Mouse (Mus musculus) midbrain, embryonic 12.5 days (tissue): ENCODE results near the gene Ppil4. TPM values are rescaled to one million over a fixed set of nuclear protein-coding genes. Genes with fewer than 3 reads are reported as not detected.
A peak's percentile ranks its signal among the peaks of the same experiment; 100 is the strongest.
"Not testable (repeated sequence)": the region's sequence is repeated elsewhere in the genome, so short reads cannot be mapped to it uniquely, and the experiment has no call there.

Experiments used
- ATAC-seq: fragments of 200-750 bp; cut with Nextera tagmentation; 2 replicates; pipeline ENCODE4 v1.8.0; 2017; ENCODE audit warnings: low read depth, moderate TSS enrichment, moderate library complexity; ENCODE audit not compliant: low FRiP score
- H3K27ac ChIP-seq: fragments of 300-500 bp; sonication (generic); replicated peaks from 2 replicates; pipeline ENCODE4 v1.5.1; 2016; ENCODE audit warnings: mild to moderate bottlenecking
- H3K27me3 ChIP-seq: fragments of 300-500 bp; sonication (generic); 2 replicates; pipeline ENCODE4 v1.6.1; 2016; ENCODE audit warnings: mild to moderate bottlenecking
- H3K36me3 ChIP-seq: fragments of 300-500 bp; sonication (generic); 2 replicates; pipeline ENCODE4 v1.6.1; 2016
- H3K4me1 ChIP-seq: fragments of 300-500 bp; sonication (generic); 2 replicates; pipeline ENCODE4 v1.6.1; 2016
- H3K4me2 ChIP-seq: fragments of 300-500 bp; sonication (generic); replicated peaks from 2 replicates; pipeline ENCODE4 v1.6.1; 2016; ENCODE audit warnings: mild to moderate bottlenecking, moderate library complexity
- H3K4me3 ChIP-seq: fragments of 300-500 bp; sonication (generic); 2 replicates; pipeline ENCODE4 v1.5.1; 2016; ENCODE audit warnings: mild to moderate bottlenecking
- H3K9ac ChIP-seq: fragments of 300-500 bp; sonication (generic); replicated peaks from 2 replicates; pipeline ENCODE4 v1.6.1; 2016; ENCODE audit warnings: mild to moderate bottlenecking, moderate library complexity
- H3K9me3 ChIP-seq: fragments of 300-500 bp; sonication (generic); 2 replicates; pipeline ENCODE4 v1.6.1; 2016; ENCODE audit warnings: mild to moderate bottlenecking
- WGBS: fragments of 180-500 bp; shearing (Covaris S2); methylation state at CpG from one replicate; pipeline ENCODE4 v1.1.7; 2016; 5-methylcytosine and 5-hydroxymethylcytosine counted together
- polyA plus RNA-seq: library from polyadenylated mRNA; unstranded; fragments of >200 nt; fragmentation: Nextera tagmentation; extraction: Ambion mirVana; gene quantifications from 2 replicates; pipeline ENCODE4 v1.2.1, GENCODE M21; 2016

Gene Ppil4
- 49.7 and 50.4 TPM in 2 replicates for polyA plus RNA-seq

- peaks cover 9% of the 10 kb centered on the region for H3K4me1 ChIP-seq
- peaks cover 30% of the 10 kb centered on the region for H3K36me3 ChIP-seq
- peak; percentile 95 for ATAC-seq
- no peaks in the 10 kb centered on the region for H3K27me3 ChIP-seq
- 1% methylated on average over 52 of the region's 52 CpGs for WGBS
- H3K4me3 ChIP-seq: peak within 1 kb of the TSS; percentile 91
- no peaks in the 10 kb centered on the region for H3K9me3 ChIP-seq
- peak within 1 kb of the TSS; percentile 46; the same call in 1 of the 2 replicates for H3K27ac ChIP-seq
- H3K9ac ChIP-seq: peak within 1 kb of the TSS; percentile 86
- H3K4me2 ChIP-seq: peak within 1 kb of the TSS; percentile 86
Observed at GRCm38 (mm10) chr10:7792751-7793385, at the start of gene Ppil4, which contains the start of gene Ginm1. Ppil4 (plus strand) TSS chr10:7792891. Ginm1 (minus strand) TSS chr10:7792824.

GRCm38 (mm10) chr10:7745528-7745927, 47.2 kb upstream of the Ppil4 start:
- 96% methylated on average over 6 of the region's 6 CpGs for WGBS
- H3K27ac ChIP-seq, ATAC-seq, H3K4me2 ChIP-seq, H3K4me3 ChIP-seq, H3K9ac ChIP-seq, H3K9me3 ChIP-seq, H3K27me3 ChIP-seq, H3K4me1 ChIP-seq: not testable (repeated sequence)
- peaks cover 60% of the 10 kb centered on the region for H3K36me3 ChIP-seq

- Histone ChIP-seq H3K27me3 (no peaks in the 10 kb centered on the region), H3K4me2 (no peak overlapping the region), H3K27ac (no peak overlapping the region), H3K4me1 (no peaks in the 10 kb centered on the region), H3K4me3 (no peak overlapping the region), H3K9me3 (no peaks in the 10 kb centered on the region), H3K9ac (no peak overlapping the region), H3K36me3 (peaks cover 63% of the 10 kb centered on the region)
- WGBS: 94% methylated on average over 6 of the region's 6 CpGs
- no peak for ATAC-seq
Observed at GRCm38 (mm10) chr10:7748752-7749151, 43.9 kb upstream of the Ppil4 start.

GRCm38 (mm10) chr10:7757544-7757943, 35.1 kb upstream of the Ppil4 start:
- Histone ChIP-seq H3K27me3 (no peaks in the 10 kb centered on the region), H3K4me3 (no peak overlapping the region), H3K27ac (no peak overlapping the region), H3K4me2 (no peak overlapping the region), H3K9me3 (no peaks in the 10 kb centered on the region), H3K9ac (no peak overlapping the region), H3K4me1 (no peaks in the 10 kb centered on the region), H3K36me3 (peaks cover 67% of the 10 kb centered on the region)
- 91% methylated on average over 2 of the region's 2 CpGs for WGBS
- ATAC-seq: no peak

GRCm38 (mm10) chr10:7772346-7772745, 20.3 kb upstream of the Ppil4 start:
- Histone ChIP-seq H3K27ac (no peak overlapping the region), H3K4me2 (no peak overlapping the region), H3K4me3 (no peak overlapping the region), H3K9ac (no peak overlapping the region), H3K27me3 (no peaks in the 10 kb centered on the region), H3K4me1 (no peaks in the 10 kb centered on the region), H3K9me3 (no peaks in the 10 kb centered on the region), H3K36me3 (peaks cover 93% of the 10 kb centered on the region)
- 97% methylated on average over 4 of the region's 4 CpGs for WGBS
- no peak for ATAC-seq

- no peak overlapping the region for H3K4me3 ChIP-seq
- H3K27me3 ChIP-seq: no peaks in the 10 kb centered on the region
- peaks cover 90% of the 10 kb centered on the region for H3K36me3 ChIP-seq
- H3K4me1 ChIP-seq: no peaks in the 10 kb centered on the region
- no peak overlapping the region for H3K27ac ChIP-seq
- ATAC-seq: no peak
- 90% methylated on average over 1 of the region's 1 CpGs for WGBS
- no peak overlapping the region for H3K9ac ChIP-seq
- no peak overlapping the region for H3K4me2 ChIP-seq
- no peaks in the 10 kb centered on the region for H3K9me3 ChIP-seq
Observed at GRCm38 (mm10) chr10:7772769-7773168, 19.9 kb upstream of the Ppil4 start.

GRCm38 (mm10) chr10:7775421-7775820, 17.3 kb upstream of the Ppil4 start:
- no peaks in the 10 kb centered on the region for H3K9me3 ChIP-seq
- H3K9ac ChIP-seq: no peak overlapping the region
- no peak overlapping the region for H3K27ac ChIP-seq
- peaks cover 66% of the 10 kb centered on the region for H3K36me3 ChIP-seq
- no peak for ATAC-seq
- 93% methylated on average over 8 of the region's 8 CpGs for WGBS
- H3K4me1 ChIP-seq: 0 out of 2 replicates have a peak, but pooled peaks cover 9% of the 10 kb centered on the region
- no peak overlapping the region for H3K4me2 ChIP-seq
- H3K4me3 ChIP-seq: no peak overlapping the region
- H3K27me3 ChIP-seq: no peaks in the 10 kb centered on the region

GRCm38 (mm10) chr10:7778361-7778760, 14.3 kb upstream of the Ppil4 start:
- no peak overlapping the region for H3K27ac ChIP-seq
- 97% methylated on average over 3 of the region's 3 CpGs for WGBS

GRCm38 (mm10) chr10:7779751-7780237, 12.9 kb upstream of the Ppil4 start:
- Histone ChIP-seq H3K27ac (no peak overlapping the region), H3K4me3 (peak overlapping the region; percentile 97), H3K4me2 (peak overlapping the region; percentile 76), H3K36me3 (peaks cover 27% of the 10 kb centered on the region), H3K27me3 (no peaks in the 10 kb centered on the region), H3K4me1 (0 out of 2 replicates have a peak, but pooled peaks cover 11% of the 10 kb centered on the region), H3K9ac (peak overlapping the region; percentile 88), H3K9me3 (no peaks in the 10 kb centered on the region)
- 22% methylated on average over 7 of the region's 7 CpGs for WGBS
- ATAC-seq: no peak

More at GRCm38 (mm10) chr10:7778361-7778760, 14.3 kb upstream of the Ppil4 start:
- Histone ChIP-seq H3K36me3 (peaks cover 38% of the 10 kb centered on the region), H3K27me3 (no peaks in the 10 kb centered on the region), H3K9ac (no peak overlapping the region), H3K4me1 (0 out of 2 replicates have a peak, but pooled peaks cover 11% of the 10 kb centered on the region), H3K4me3 (no peak overlapping the region), H3K4me2 (no peak overlapping the region), H3K9me3 (no peaks in the 10 kb centered on the region)
- ATAC-seq: no peak

GRCm38 (mm10) chr10:7780238-7781176, 12.2 kb upstream of the Ppil4 start:
- H3K36me3 ChIP-seq: peaks cover 19% of the 10 kb centered on the region
- peak overlapping the region; percentile 76 for H3K4me2 ChIP-seq
- H3K27ac ChIP-seq: peak overlapping the region; percentile 71
- 0 out of 2 replicates have a peak, but pooled peaks cover 11% of the 10 kb centered on the region for H3K4me1 ChIP-seq
- H3K27me3 ChIP-seq: no peaks in the 10 kb centered on the region
- H3K9ac ChIP-seq: peak overlapping the region; percentile 88
- peak overlapping the region; percentile 97 for H3K4me3 ChIP-seq
- H3K9me3 ChIP-seq: no peaks in the 10 kb centered on the region
- under 1% methylated on average over 62 of the region's 77 CpGs for WGBS
- peak; percentile 92 for ATAC-seq

GRCm38 (mm10) chr10:7781214-7781613, 11.5 kb upstream of the Ppil4 start:
- WGBS: 52% methylated on average over 3 of the region's 3 CpGs
- Histone ChIP-seq H3K36me3 (peaks cover 12% of the 10 kb centered on the region), H3K9me3 (no peaks in the 10 kb centered on the region), H3K9ac (peak overlapping the region; percentile 88), H3K4me1 (0 out of 2 replicates have a peak, but pooled peaks cover 11% of the 10 kb centered on the region), H3K4me2 (peak overlapping the region; percentile 76), H3K27ac (no peak overlapping the region), H3K4me3 (peak overlapping the region; percentile 97), H3K27me3 (no peaks in the 10 kb centered on the region)
- peak; percentile 20 for ATAC-seq

GRCm38 (mm10) chr10:7787319-7787718, 5.4 kb upstream of the Ppil4 start:
- no peak for ATAC-seq
- H3K9me3 ChIP-seq: no peaks in the 10 kb centered on the region
- H3K4me1 ChIP-seq: no peaks in the 10 kb centered on the region
- H3K4me3 ChIP-seq: no peak overlapping the region
- no peak overlapping the region for H3K27ac ChIP-seq
- H3K27me3 ChIP-seq: no peaks in the 10 kb centered on the region
- H3K9ac ChIP-seq: no peak overlapping the region
- no peak overlapping the region for H3K4me2 ChIP-seq
- peaks cover 10% of the 10 kb centered on the region for H3K36me3 ChIP-seq
- WGBS: 64% methylated on average over 2 of the region's 2 CpGs
